Mouse (Mus musculus) stomach, embryonic 14.5 days (tissue): ENCODE results near the gene Calr4. TPM values are rescaled to one million over a fixed set of nuclear protein-coding genes. Genes with fewer than 3 reads are reported as not detected.

Experiments
- ATAC-seq: fragments of 200-750 bp; cut with Nextera tagmentation; 2 replicates; pipeline ENCODE4 v1.8.0; 2017; ENCODE audit warnings: low read depth, moderate TSS enrichment; ENCODE audit not compliant: insufficient number of reproducible peaks, insufficient read depth, low FRiP score
- H3K27ac ChIP-seq: fragments of 300-500 bp; sonication (generic); 2 replicates; pipeline ENCODE4 v1.5.1; 2014; ENCODE audit warnings: mild to moderate bottlenecking, low read length, moderate library complexity, mixed read lengths
- H3K27me3 ChIP-seq: fragments of 300-500 bp; sonication (generic); 2 replicates; pipeline ENCODE4 v1.6.1; 2014; ENCODE audit warnings: low read length, control low read depth, mixed read lengths; ENCODE audit not compliant: control insufficient read depth, insufficient read depth
- H3K36me3 ChIP-seq: fragments of 300-500 bp; sonication (generic); 2 replicates; pipeline ENCODE4 v1.6.1; 2014; ENCODE audit warnings: mild to moderate bottlenecking, control low read depth, low read length, moderate library complexity, mixed read lengths; ENCODE audit not compliant: control insufficient read depth, insufficient read depth
- H3K4me1 ChIP-seq: fragments of 300-500 bp; sonication (generic); 2 replicates; pipeline ENCODE4 v1.6.1; 2014; ENCODE audit warnings: low read length, control low read depth, mixed read lengths; ENCODE audit not compliant: control insufficient read depth, insufficient read depth
- H3K4me2 ChIP-seq: fragments of 300-500 bp; sonication (generic); replicated peaks from 2 replicates; pipeline ENCODE4 v1.6.1; 2014; ENCODE audit warnings: low read depth, low read length, control low read depth
- H3K4me3 ChIP-seq: fragments of 300-500 bp; sonication (generic); 2 replicates; pipeline ENCODE4 v1.5.1; 2014; ENCODE audit warnings: low read depth, low read length, control low read depth
- H3K9ac ChIP-seq: fragments of 300-500 bp; sonication (generic); replicated peaks from 2 replicates; pipeline ENCODE4 v1.6.1; 2014; ENCODE audit warnings: low read depth, mild to moderate bottlenecking, control low read depth, low read length, moderate library complexity, mixed read lengths
- H3K9me3 ChIP-seq: fragments of 300-500 bp; sonication (generic); 2 replicates; pipeline ENCODE4 v1.6.1; 2016; ENCODE audit warnings: low read depth, low read length, control low read depth; ENCODE audit not compliant: control insufficient read depth
- WGBS: fragments of 180-500 bp; shearing (Covaris S2); extraction: QIAGEN DNeasy Blood & Tissue Kit; methylation state at CpG from one replicate; pipeline ENCODE4 v1.1.7; 2014; 5-methylcytosine and 5-hydroxymethylcytosine counted together
- polyA plus RNA-seq: library from polyadenylated mRNA; unstranded; fragments of >200 nt; fragmentation: Nextera tagmentation; extraction: Ambion mirVana; gene quantifications from 2 replicates; pipeline ENCODE4 v1.2.1, GENCODE M21; 2014

The Calr4 gene
- polyA plus RNA-seq, 1 experiment from 2014 or later, result 0.16 TPM

DNA sequence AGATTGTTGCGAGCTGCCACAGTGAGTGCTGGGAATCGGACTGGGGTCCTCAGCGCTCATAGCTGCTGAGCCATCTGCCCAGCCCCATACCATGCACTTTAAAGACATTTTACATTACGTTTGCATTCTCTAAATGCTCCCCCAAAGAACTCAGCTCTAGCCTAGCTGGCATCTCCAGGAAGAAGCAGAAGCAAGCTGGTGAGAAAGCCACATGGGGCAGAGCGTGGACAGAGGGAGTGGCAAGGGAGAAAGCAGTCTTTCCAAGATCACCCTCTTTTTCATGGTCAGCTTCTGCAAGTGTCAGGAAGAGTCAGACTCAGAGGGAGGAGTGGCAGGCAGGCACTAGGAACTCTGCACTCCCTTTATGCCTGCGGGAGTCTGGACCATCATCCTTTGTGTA, 22.5 kb downstream of the Calr4 start:
- Histone ChIP-seq H3K4me1 (no peaks in the 10 kb centered on the region), H3K27ac (no peak overlapping the region), H3K4me3 (no peak overlapping the region), H3K9me3 (no peaks in the 10 kb centered on the region), H3K4me2 (no peak overlapping the region), H3K27me3 (no peaks in the 10 kb centered on the region), H3K9ac (no peak overlapping the region), H3K36me3 (no peaks in the 10 kb centered on the region)
- 76% methylated on average over 6 of the region's 6 CpGs for WGBS
- ATAC-seq, result no peak

DNA sequence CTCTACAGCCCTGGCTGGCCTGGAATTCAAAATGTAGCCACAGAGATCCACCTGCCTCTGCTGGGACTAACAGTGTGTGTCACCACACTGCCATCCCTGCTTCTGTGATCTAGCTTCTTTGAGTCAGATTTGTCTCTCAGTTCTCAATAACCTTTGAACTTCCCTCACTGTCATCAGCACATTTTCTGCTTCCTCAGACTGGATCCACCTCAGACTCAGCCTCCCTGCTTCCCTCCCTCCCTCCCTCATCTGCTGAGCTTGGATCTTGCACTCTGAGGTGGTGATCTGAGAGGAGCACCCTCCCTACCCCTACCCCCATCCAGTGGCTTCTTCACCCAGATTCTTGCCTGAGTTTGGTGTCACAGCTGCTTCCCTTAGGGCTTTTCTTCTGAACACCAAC, 23.4 kb downstream of the Calr4 start:
- Histone ChIP-seq H3K27ac (no peak overlapping the region), H3K4me3 (no peak overlapping the region)
- no peak for ATAC-seq

DNA sequence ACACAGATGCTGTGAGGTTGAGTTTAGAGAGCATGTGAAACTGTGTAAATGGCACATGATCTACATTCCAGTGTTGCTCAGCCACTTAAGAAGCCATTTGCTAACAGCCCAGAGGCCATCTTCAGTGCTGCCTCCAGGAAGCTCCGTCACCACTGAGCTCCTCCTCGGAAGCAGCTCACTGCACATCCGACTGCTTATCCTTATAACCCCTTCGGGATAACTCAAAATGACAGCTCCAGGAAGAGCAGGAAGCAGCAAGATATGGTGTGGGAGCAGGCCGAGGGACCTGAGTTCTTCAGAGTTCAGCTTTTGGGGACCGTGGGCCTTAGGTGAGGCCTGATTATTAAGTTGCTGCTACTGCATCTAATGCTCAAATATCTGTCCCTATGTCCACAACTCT, 27.8 kb downstream of the Calr4 start:
- Histone ChIP-seq H3K27ac (no peak overlapping the region), H3K4me3 (no peak overlapping the region), H3K9ac (no peak overlapping the region), H3K27me3 (no peaks in the 10 kb centered on the region), H3K4me1 (no peaks in the 10 kb centered on the region), H3K9me3 (no peaks in the 10 kb centered on the region), H3K4me2 (no peak overlapping the region), H3K36me3 (no peaks in the 10 kb centered on the region)
- 50% methylated on average over 6 of the region's 6 CpGs for whole genome bisulfite sequencing
- no peak for ATAC-seq

More for the DNA sequence above, 23.4 kb downstream of the Calr4 start:
- H3K36me3 ChIP-seq, result no peaks in the 10 kb centered on the region
- H3K4me1 ChIP-seq, result no peaks in the 10 kb centered on the region
- H3K27me3 ChIP-seq, result no peaks in the 10 kb centered on the region
- no peak overlapping the region for H3K9ac ChIP-seq
- no peak overlapping the region for H3K4me2 ChIP-seq
- H3K9me3 ChIP-seq, result no peaks in the 10 kb centered on the region

DNA sequence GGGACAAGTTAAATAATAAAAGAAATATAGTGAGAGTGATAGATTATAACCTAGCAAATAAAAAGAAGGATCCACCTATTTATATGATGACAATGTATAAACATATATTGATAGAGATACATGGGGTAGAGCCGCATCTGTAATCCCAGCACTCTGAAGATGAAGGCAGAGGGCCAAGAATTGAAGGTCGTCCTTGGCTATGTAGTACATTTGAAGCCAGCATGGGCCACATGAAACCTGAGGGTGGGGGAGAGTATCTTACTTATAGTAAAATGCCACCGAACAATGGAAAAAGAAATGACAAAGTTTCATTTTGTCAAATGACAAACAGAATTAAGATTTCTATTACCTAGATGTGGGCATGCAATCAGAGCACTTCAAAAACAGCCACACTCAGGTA, 31.8 kb downstream of the Calr4 start:
- Histone ChIP-seq H3K9ac (no peak overlapping the region), H3K9me3 (no peaks in the 10 kb centered on the region), H3K4me2 (no peak overlapping the region), H3K4me1 (no peaks in the 10 kb centered on the region), H3K27ac (no peak overlapping the region), H3K4me3 (no peak overlapping the region), H3K36me3 (no peaks in the 10 kb centered on the region), H3K27me3 (no peaks in the 10 kb centered on the region)
- ATAC-seq, result no peak
- WGBS, result 81% methylated on average over 3 of the region's 3 CpGs

DNA sequence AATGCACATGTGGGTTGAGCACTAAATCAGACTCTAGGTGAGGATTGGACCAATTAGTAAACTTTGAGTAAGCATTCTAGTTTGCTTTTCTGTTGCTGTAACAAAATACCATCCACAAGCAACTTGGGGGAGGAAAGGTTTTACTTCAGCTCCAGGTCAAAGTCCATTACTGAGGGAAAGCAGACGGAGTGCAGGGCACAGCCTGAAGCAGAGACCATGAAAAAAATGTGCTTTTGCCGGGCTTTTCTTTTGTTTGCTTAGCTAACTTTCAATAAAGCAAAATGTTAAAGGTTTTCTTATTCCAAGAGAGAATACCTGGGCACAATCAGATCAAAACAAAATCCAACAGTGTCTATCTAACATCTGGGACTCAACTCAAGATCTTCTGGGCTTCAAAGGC, 32.5 kb downstream of the Calr4 start:
- Histone ChIP-seq H3K9ac (no peak overlapping the region), H3K27me3 (no peaks in the 10 kb centered on the region), H3K9me3 (no peaks in the 10 kb centered on the region), H3K27ac (no peak overlapping the region), H3K36me3 (no peaks in the 10 kb centered on the region), H3K4me3 (no peak overlapping the region), H3K4me1 (no peaks in the 10 kb centered on the region), H3K4me2 (no peak overlapping the region)
- ATAC-seq, result no peak
- 48% methylated on average over 2 of the region's 2 CpGs for WGBS

DNA sequence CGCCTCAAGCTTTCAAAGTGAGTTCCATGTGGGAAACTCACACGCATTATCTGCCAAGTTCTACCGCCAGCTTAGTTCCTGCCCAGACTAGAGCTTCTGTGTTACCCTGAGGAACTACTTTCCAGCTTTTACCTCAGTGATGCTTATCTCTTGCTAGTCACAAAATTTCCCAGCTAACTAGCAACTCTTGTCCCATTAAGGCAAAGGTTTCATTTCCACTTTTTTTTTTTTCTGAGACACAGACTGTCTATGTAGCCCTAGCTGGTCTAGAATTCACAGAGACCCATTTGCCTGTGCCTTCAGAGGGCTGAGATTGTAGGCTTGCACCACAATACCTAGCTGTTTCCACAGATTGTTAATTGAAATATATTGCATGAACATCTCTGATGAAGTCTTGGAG, 33.2 kb downstream of the Calr4 start:
- no peak overlapping the region for H3K27ac ChIP-seq
- no peak for ATAC-seq
- 83% methylated on average over 3 of the region's 3 CpGs for WGBS

DNA sequence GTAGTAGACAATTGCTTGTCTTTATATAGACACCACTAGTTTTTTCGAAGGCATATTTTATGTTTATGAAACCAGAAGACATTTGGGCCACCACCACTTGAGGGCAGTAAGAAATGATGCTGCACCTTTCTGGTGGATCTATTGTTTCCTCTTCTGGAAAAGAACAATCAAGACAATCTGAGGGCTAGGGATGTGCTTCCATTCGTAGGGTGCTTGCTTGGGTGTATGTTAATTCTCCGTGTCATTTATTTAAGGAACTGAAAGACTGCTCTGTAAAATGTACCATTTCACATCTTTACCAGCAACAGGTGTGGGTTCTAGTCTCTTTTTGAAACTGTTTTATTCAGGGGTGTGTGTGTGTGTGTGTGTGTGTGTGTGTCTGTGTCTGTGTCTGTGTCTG, 34.6 kb downstream of the Calr4 start:
- H3K4me2 ChIP-seq, result no peak overlapping the region
- no peak for ATAC-seq
- no peak overlapping the region for H3K9ac ChIP-seq
- no peaks in the 10 kb centered on the region for H3K9me3 ChIP-seq
- no peak overlapping the region for H3K4me3 ChIP-seq
- H3K4me1 ChIP-seq, result no peaks in the 10 kb centered on the region
- H3K36me3 ChIP-seq, result no peaks in the 10 kb centered on the region
- H3K27me3 ChIP-seq, result no peaks in the 10 kb centered on the region
- 84% methylated on average over 3 of the region's 3 CpGs for WGBS
- no peak overlapping the region for H3K27ac ChIP-seq

More for the DNA sequence above, 33.2 kb downstream of the Calr4 start:
- H3K9ac ChIP-seq, result no peak overlapping the region
- no peaks in the 10 kb centered on the region for H3K4me1 ChIP-seq
- no peaks in the 10 kb centered on the region for H3K36me3 ChIP-seq
- no peak overlapping the region for H3K4me2 ChIP-seq
- no peak overlapping the region for H3K4me3 ChIP-seq
- no peaks in the 10 kb centered on the region for H3K9me3 ChIP-seq
- no peaks in the 10 kb centered on the region for H3K27me3 ChIP-seq

DNA sequence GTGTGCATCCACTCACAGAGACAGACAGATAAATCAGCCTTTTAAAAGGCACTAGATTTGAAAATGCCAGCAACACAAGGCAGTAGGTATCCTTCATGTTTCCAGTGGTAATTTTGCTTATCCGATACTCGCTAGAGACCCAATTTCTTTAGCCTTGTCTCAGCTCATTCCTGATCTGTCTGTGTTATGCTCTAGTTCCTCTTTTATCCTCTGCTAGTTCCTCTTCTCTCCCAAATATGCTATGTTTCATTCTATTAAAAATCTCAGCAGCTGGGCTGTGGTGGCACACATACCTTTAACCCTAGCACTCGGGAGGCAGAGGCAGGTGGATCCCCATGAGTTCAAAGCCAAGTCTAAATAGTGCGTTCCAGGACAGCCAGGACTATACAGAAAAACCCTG, 37.5 kb downstream of the Calr4 start:
- H3K27ac ChIP-seq, result no peak overlapping the region

DNA sequence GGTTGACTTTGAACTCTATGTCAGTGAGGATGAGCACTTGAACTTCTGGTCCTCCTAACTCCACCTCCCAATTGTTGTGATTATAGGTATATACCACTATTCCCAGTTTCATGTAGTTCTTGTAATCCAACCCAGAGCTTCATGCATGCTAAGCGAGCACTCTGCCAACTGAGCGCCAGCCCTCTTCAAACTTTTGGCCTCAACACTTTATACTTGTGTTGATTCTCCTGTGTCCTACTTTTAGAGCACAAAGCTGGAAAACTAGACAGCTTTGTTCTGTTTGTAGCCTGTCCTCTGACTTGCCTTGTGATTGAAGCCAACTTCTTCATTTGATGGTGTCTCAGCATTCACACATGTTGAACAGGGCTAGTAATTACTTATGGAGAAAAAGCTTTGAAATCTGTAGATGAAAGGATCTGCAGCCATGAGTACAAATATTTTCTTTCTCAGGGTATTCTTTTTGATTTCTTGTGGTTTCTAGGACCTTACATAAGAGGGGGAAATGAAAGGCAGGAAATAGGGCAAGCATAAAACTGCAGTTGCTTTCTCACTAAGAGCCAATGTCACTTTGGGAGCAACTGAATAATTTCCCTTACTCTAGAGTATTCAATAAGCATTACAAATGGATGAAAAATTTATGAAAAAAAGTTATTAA, 39.4 kb downstream of the Calr4 start:
- 83% methylated on average over 2 of the region's 2 CpGs for WGBS

More for the DNA sequence above, 37.5 kb downstream of the Calr4 start:
- H3K4me1 ChIP-seq, result no peaks in the 10 kb centered on the region
- no peak overlapping the region for H3K9ac ChIP-seq
- no peaks in the 10 kb centered on the region for H3K36me3 ChIP-seq
- WGBS, result 91% methylated on average over 4 of the region's 4 CpGs
- no peaks in the 10 kb centered on the region for H3K9me3 ChIP-seq
- no peak for ATAC-seq
- no peaks in the 10 kb centered on the region for H3K27me3 ChIP-seq
- no peak overlapping the region for H3K4me3 ChIP-seq
- no peak overlapping the region for H3K4me2 ChIP-seq

More for the DNA sequence above, 39.4 kb downstream of the Calr4 start:
- H3K4me3 ChIP-seq, result no peak overlapping the region
- ATAC-seq, result no peak
- H3K9ac ChIP-seq, result no peak overlapping the region
- no peaks in the 10 kb centered on the region for H3K36me3 ChIP-seq
- no peaks in the 10 kb centered on the region for H3K4me1 ChIP-seq
- H3K27me3 ChIP-seq, result no peaks in the 10 kb centered on the region
- H3K4me2 ChIP-seq, result no peak overlapping the region
- H3K9me3 ChIP-seq, result no peaks in the 10 kb centered on the region
- no peak overlapping the region for H3K27ac ChIP-seq
